Mouse (Mus musculus): Measurements from ENCODE around the gene Tsen54. TPM values are rescaled to one million over a fixed set of nuclear protein-coding genes. Genes with fewer than 3 reads are reported as not detected.

The Tsen54 gene
- 24.4 and 27.5 TPM in 2 replicates for polyA plus RNA-seq (2015; fragmentation: Nextera tagmentation; extraction: Ambion mirVana)

- Histone ChIP-seq H3K27ac (replicated peaks) (peak within 1 kb of the TSS; percentile 96), H3K4me2 (peak within 1 kb of the TSS; percentile 92), H3K9me3 (no peaks in the 10 kb centered on the region), H3K9ac (peak within 1 kb of the TSS; percentile 97), H3K27me3 (replicated peaks) (no peaks in the 10 kb centered on the region), H3K4me3 (peak within 1 kb of the TSS; percentile 93), H3K36me3 (peaks cover 54% of the 10 kb centered on the region), H3K4me1 (peaks cover 48% of the 10 kb centered on the region)
- peak; percentile 52 for ATAC-seq (ENCODE audit: extremely low read depth, insufficient number of reproducible peaks, low FRiP score, low TSS enrichment)
- under 1% methylated on average over 63 of the region's 84 CpGs for WGBS
Measured at GRCm38 (mm10) chr11:115814605-115815450, at the start of gene Tsen54. Tsen54 (plus strand) TSS chr11:115814724.

GRCm38 (mm10) chr11:115765103-115765606 is 49.4 kb upstream of the Tsen54 start, which contains the start of gene Tmem94:
Tmem94 (plus strand) TSS chr11:115765433.
- Histone ChIP-seq H3K27me3 (replicated peaks) (no peaks in the 10 kb centered on the region), H3K9me3 (no peaks in the 10 kb centered on the region), H3K36me3 (peaks cover 8% of the 10 kb centered on the region), H3K9ac (peak within 1 kb of the TSS; percentile 99), H3K4me3 (peak within 1 kb of the TSS; percentile 93), H3K27ac (replicated peaks) (peak within 1 kb of the TSS; percentile 99), H3K4me1 (peaks cover 42% of the 10 kb centered on the region), H3K4me2 (peak within 1 kb of the TSS; percentile 92)
- peak; percentile 95 for ATAC-seq (ENCODE audit: extremely low read depth, insufficient number of reproducible peaks, low FRiP score, low TSS enrichment)
- WGBS: under 1% methylated on average over 32 of the region's 32 CpGs

- Histone ChIP-seq H3K4me3 (peak overlapping the region; percentile 93), H3K27me3 (replicated peaks) (no peaks in the 10 kb centered on the region), H3K4me2 (peak overlapping the region; percentile 92), H3K4me1 (peaks cover 47% of the 10 kb centered on the region), H3K9me3 (no peaks in the 10 kb centered on the region), H3K36me3 (peaks cover 8% of the 10 kb centered on the region), H3K27ac (replicated peaks) (peak overlapping the region; percentile 99), H3K9ac (peak overlapping the region; percentile 99)
- WGBS: under 1% methylated on average over 34 of the region's 34 CpGs
- peak; percentile 53; the same call in 1 of the 2 replicates for ATAC-seq (ENCODE audit: extremely low read depth, insufficient number of reproducible peaks, low FRiP score, low TSS enrichment)
Measured at GRCm38 (mm10) chr11:115765607-115766141, 48.9 kb upstream of the Tsen54 start.

- WGBS: 28% methylated on average over 13 of the region's 13 CpGs
- Histone ChIP-seq H3K4me3 (peak overlapping the region; percentile 93), H3K4me2 (peak overlapping the region; percentile 92), H3K4me1 (peaks cover 52% of the 10 kb centered on the region), H3K9ac (peak overlapping the region; percentile 99), H3K27me3 (replicated peaks) (no peaks in the 10 kb centered on the region), H3K36me3 (peaks cover 8% of the 10 kb centered on the region), H3K27ac (replicated peaks) (peak overlapping the region; percentile 99), H3K9me3 (no peaks in the 10 kb centered on the region)
- no peak for ATAC-seq (ENCODE audit: extremely low read depth, insufficient number of reproducible peaks, low FRiP score, low TSS enrichment)
Measured at GRCm38 (mm10) chr11:115766356-115766943, 48.1 kb upstream of the Tsen54 start.

- H3K9me3 ChIP-seq: no peaks in the 10 kb centered on the region
- peak overlapping the region; percentile 99 for H3K27ac ChIP-seq (replicated peaks)
- 75% methylated on average over 8 of the region's 8 CpGs for WGBS
- H3K9ac ChIP-seq: peak overlapping the region; percentile 99
- H3K4me1 ChIP-seq: peaks cover 52% of the 10 kb centered on the region
- ATAC-seq (ENCODE audit: extremely low read depth, insufficient number of reproducible peaks, low FRiP score, low TSS enrichment): no peak
- peak overlapping the region; percentile 93 for H3K4me3 ChIP-seq
- peaks cover 8% of the 10 kb centered on the region for H3K36me3 ChIP-seq
- H3K4me2 ChIP-seq: peak overlapping the region; percentile 92
- no peaks in the 10 kb centered on the region for H3K27me3 ChIP-seq (replicated peaks)
Measured at GRCm38 (mm10) chr11:115766981-115767380, 47.5 kb upstream of the Tsen54 start.

GRCm38 (mm10) chr11:115768896-115769295 is 45.6 kb upstream of the Tsen54 start:
- Histone ChIP-seq H3K4me3 (no peak overlapping the region), H3K36me3 (peaks cover 21% of the 10 kb centered on the region), H3K4me2 (peak overlapping the region; percentile 49), H3K4me1 (peaks cover 52% of the 10 kb centered on the region), H3K9me3 (no peaks in the 10 kb centered on the region), H3K27me3 (replicated peaks) (no peaks in the 10 kb centered on the region), H3K9ac (peak overlapping the region; percentile 53), H3K27ac (replicated peaks) (peak overlapping the region; percentile 84)
- ATAC-seq (ENCODE audit: extremely low read depth, insufficient number of reproducible peaks, low FRiP score, low TSS enrichment): no peak
- WGBS: 76% methylated on average over 3 of the region's 3 CpGs

GRCm38 (mm10) chr11:115774653-115775052 is 39.9 kb upstream of the Tsen54 start:
- Histone ChIP-seq H3K4me1 (peaks cover 66% of the 10 kb centered on the region), H3K4me3 (no peak overlapping the region), H3K9ac (0 out of 2 replicates have a peak overlapping the region, but pooled peaks have one; percentile 24), H3K27ac (replicated peaks) (0 out of 2 replicates have a peak overlapping the region, but pooled peaks have one; percentile 4), H3K9me3 (no peaks in the 10 kb centered on the region), H3K36me3 (peaks cover 22% of the 10 kb centered on the region), H3K27me3 (replicated peaks) (no peaks in the 10 kb centered on the region), H3K4me2 (no peak overlapping the region)
- no peak for ATAC-seq (ENCODE audit: extremely low read depth, insufficient number of reproducible peaks, low FRiP score, low TSS enrichment)
- WGBS: 48% methylated on average over 4 of the region's 4 CpGs

GRCm38 (mm10) chr11:115775821-115776665 is 38.5 kb upstream of the Tsen54 start:
- Histone ChIP-seq H3K9me3 (no peaks in the 10 kb centered on the region), H3K4me3 (no peak overlapping the region), H3K27ac (replicated peaks) (peak overlapping the region; percentile 98), H3K27me3 (replicated peaks) (no peaks in the 10 kb centered on the region), H3K9ac (peak overlapping the region; percentile 64), H3K4me1 (peaks cover 66% of the 10 kb centered on the region), H3K4me2 (peak overlapping the region; percentile 44), H3K36me3 (peaks cover 24% of the 10 kb centered on the region)
- ATAC-seq (ENCODE audit: extremely low read depth, insufficient number of reproducible peaks, low FRiP score, low TSS enrichment): no peak
- WGBS: 41% methylated on average over 18 of the region's 18 CpGs

GRCm38 (mm10) chr11:115776954-115777353 is 37.6 kb upstream of the Tsen54 start:
- peak overlapping the region; percentile 44; the same call in 1 of the 2 replicates for H3K4me2 ChIP-seq
- H3K4me1 ChIP-seq: peaks cover 73% of the 10 kb centered on the region
- no peak overlapping the region for H3K4me3 ChIP-seq
- peak overlapping the region; percentile 98 for H3K27ac ChIP-seq (replicated peaks)
- WGBS: 68% methylated on average over 9 of the region's 9 CpGs
- no peaks in the 10 kb centered on the region for H3K27me3 ChIP-seq (replicated peaks)
- H3K9ac ChIP-seq: peak overlapping the region; percentile 64
- ATAC-seq (ENCODE audit: extremely low read depth, insufficient number of reproducible peaks, low FRiP score, low TSS enrichment): no peak
- no peaks in the 10 kb centered on the region for H3K9me3 ChIP-seq
- H3K36me3 ChIP-seq: peaks cover 33% of the 10 kb centered on the region

- WGBS: 87% methylated on average over 17 of the region's 17 CpGs
- Histone ChIP-seq H3K4me2 (no peak overlapping the region), H3K36me3 (peaks cover 31% of the 10 kb centered on the region), H3K9me3 (no peaks in the 10 kb centered on the region), H3K9ac (peak overlapping the region; percentile 64), H3K27me3 (replicated peaks) (no peaks in the 10 kb centered on the region), H3K4me3 (no peak overlapping the region), H3K27ac (replicated peaks) (peak overlapping the region; percentile 98), H3K4me1 (peaks cover 73% of the 10 kb centered on the region)
- no peak for ATAC-seq (ENCODE audit: extremely low read depth, insufficient number of reproducible peaks, low FRiP score, low TSS enrichment)
Measured at GRCm38 (mm10) chr11:115777487-115778335, 36.8 kb upstream of the Tsen54 start.
